ENCODE assay signal across 25 mouse cellular contexts in the genomic region with DNA sequence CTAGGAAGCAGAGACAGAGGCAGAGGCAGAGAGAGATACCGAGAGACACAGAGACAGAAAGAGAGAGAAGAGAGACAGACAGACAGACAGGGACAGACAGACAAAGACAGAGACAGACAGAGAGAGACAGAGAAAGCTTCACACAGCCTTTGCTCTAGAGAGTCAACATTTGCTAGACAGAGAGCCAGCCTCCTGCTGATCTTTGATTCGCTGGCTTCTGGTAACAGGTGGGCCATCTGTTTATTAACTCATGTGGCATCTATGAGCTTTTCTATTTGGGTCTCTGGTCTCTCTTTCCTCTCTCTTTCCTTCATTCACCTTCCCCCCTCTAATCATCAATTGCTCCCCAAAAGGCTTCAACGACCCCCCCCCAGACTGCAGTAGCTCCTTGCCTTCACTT.
A peak's percentile ranks its signal among the peaks of the same experiment; 100 is the strongest.
DNase-seq lines count a peak whose midpoint lies in the region; ATAC-seq and TF ChIP-seq lines count a peak whose summit lies in the region.
"Had no signal": no experiment of that assay in that cellular context is flagged by ENCODE, and none has a peak within 500 bp of the region (broad histone marks: within the 10 kb centered on the region; RNA-seq: fewer than 3 reads in every experiment).

No protein-coding gene starts in this region.

- peak overlapping the region; percentile 1; the same call in 1 of the 2 replicates for H3K27ac ChIP-seq in hindbrain, embryonic 10.5 days
- H3K27ac ChIP-seq in hindbrain, embryonic 14.5 days: no peak overlapping the region
- H3K27ac ChIP-seq in forebrain, embryonic 12.5 days: peak overlapping the region; percentile 42; the same call in 1 of the 2 replicates
- H3K27ac ChIP-seq in forebrain, embryonic 14.5 days (ENCODE audit: low read depth, low read length): no peak overlapping the region
- peak overlapping the region; percentile 11; the same call in 1 of the 2 replicates for H3K27ac ChIP-seq in hindbrain, postnatal 0 days
- no peak overlapping the region for H3K27ac ChIP-seq in heart, adult 2 months
- H3K27ac ChIP-seq: heart, embryonic 13.5 days; liver, embryonic 15.5 days; lung, embryonic 15.5 days had no signal

- peaks cover 18% of the 10 kb centered on the region for H3K4me1 ChIP-seq in hindbrain, embryonic 10.5 days (replicated peaks)
- H3K4me1 ChIP-seq in hindbrain, embryonic 14.5 days (replicated peaks; ENCODE audit: control insufficient read depth, insufficient read depth, low read length): peaks cover 26% of the 10 kb centered on the region
- peaks cover 14% of the 10 kb centered on the region for H3K4me1 ChIP-seq in forebrain, embryonic 12.5 days
- H3K4me1 ChIP-seq in forebrain, embryonic 14.5 days (ENCODE audit: control insufficient read depth, insufficient read depth, low read length): peaks cover 16% of the 10 kb centered on the region
- peaks cover 11% of the 10 kb centered on the region for H3K4me1 ChIP-seq in hindbrain, postnatal 0 days (ENCODE audit: insufficient read depth, low read length)
- H3K4me1 ChIP-seq in heart, adult 2 months (ENCODE audit: control insufficient read depth, insufficient read depth, low read length): peaks cover 9% of the 10 kb centered on the region; the same call in 1 of the 2 replicates
- H3K4me1 ChIP-seq: heart, embryonic 13.5 days; liver, embryonic 15.5 days had no signal

- DNase-seq in hindbrain, embryonic 10.5 days (ENCODE audit: low spot score): no peak
- no peak for DNase-seq in hindbrain, embryonic 14.5 days (ENCODE audit: low spot score)
- DNase-seq in forebrain, embryonic 14.5 days (ENCODE audit: low spot score): peak; percentile 57
- no peak for DNase-seq in hindbrain, postnatal 0 days (ENCODE audit: low spot score)
- DNase-seq in spleen, postnatal 10 days (ENCODE audit: low spot score in 2 of 2): no peak
- no peak for DNase-seq in heart, adult 2 months
- DNase-seq in adrenal gland, adult 8-10 months: no peak
- DNase-seq: adrenal gland, adult 2 months; B cell, adult 2 months; cerebellum, adult 2 months; gastrocnemius, postnatal 25 days; heart, adult 18-20 months; heart, postnatal 14 days; kidney, postnatal 36 days; liver; lung, postnatal 4 days; thymus, postnatal 14 days had no signal

- TF ChIP-seq EP300 in heart, adult 2 months (IDR thresholded peaks at IDR 0.05; ENCODE audit: insufficient read depth, low read depth, low read length): no peak

- no peak for TF ChIP-seq POLR2A in heart, adult 2 months (IDR thresholded peaks at IDR 0.05; ENCODE audit: insufficient read depth, low read depth, low read length)

- TF ChIP-seq CTCF in hindbrain, postnatal 0 days (IDR thresholded peaks at IDR 0.05; ENCODE audit: low read depth): no peak
- no peak for TF ChIP-seq CTCF in heart, adult 2 months (IDR thresholded peaks at IDR 0.05)

- no peak overlapping the region for H3K4me3 ChIP-seq in hindbrain, embryonic 10.5 days
- no peak overlapping the region for H3K4me3 ChIP-seq in hindbrain, embryonic 14.5 days (replicated peaks; ENCODE audit: low read length)
- H3K4me3 ChIP-seq in forebrain, embryonic 12.5 days (replicated peaks): no peak overlapping the region
- H3K4me3 ChIP-seq in forebrain, embryonic 14.5 days (ENCODE audit: low read depth, low read length): no peak overlapping the region
- H3K4me3 ChIP-seq in hindbrain, postnatal 0 days (ENCODE audit: low read length): no peak overlapping the region
- H3K4me3 ChIP-seq in heart, adult 2 months: no peak overlapping the region
- H3K4me3 ChIP-seq: heart, embryonic 13.5 days; liver, embryonic 15.5 days; lung, embryonic 15.5 days had no signal

- ATAC-seq in hindbrain, embryonic 14.5 days (ENCODE audit: low FRiP score): no peak
- no peak for ATAC-seq in forebrain, embryonic 12.5 days (ENCODE audit: low FRiP score)
- peak; percentile 30; the same call in 1 of the 2 replicates for ATAC-seq in forebrain, embryonic 14.5 days
- ATAC-seq in hindbrain, postnatal 0 days: no peak; the same call in 1 of the 2 replicates
- ATAC-seq: intestine, postnatal 0 days; Patski had no signal

- H3K79me2 ChIP-seq in heart, adult 2 months (replicated peaks; ENCODE audit: control insufficient read depth, insufficient read depth, low read length): no peaks in the 10 kb centered on the region

- H3K9me3 ChIP-seq in hindbrain, embryonic 10.5 days: no peaks in the 10 kb centered on the region
- no peaks in the 10 kb centered on the region for H3K9me3 ChIP-seq in hindbrain, embryonic 14.5 days (ENCODE audit: control insufficient read depth, low read length)
- no peaks in the 10 kb centered on the region for H3K9me3 ChIP-seq in forebrain, embryonic 12.5 days
- no peaks in the 10 kb centered on the region for H3K9me3 ChIP-seq in forebrain, embryonic 14.5 days (replicated peaks; ENCODE audit: control insufficient read depth, low read length)
- no peaks in the 10 kb centered on the region for H3K9me3 ChIP-seq in hindbrain, postnatal 0 days (ENCODE audit: low read length)
- H3K9me3 ChIP-seq: heart, embryonic 13.5 days; liver, embryonic 15.5 days; lung, embryonic 15.5 days had no signal

- 73% methylated on average over 3 of the region's 3 CpGs for WGBS in hindbrain, embryonic 10.5 days
- 57% methylated on average over 3 of the region's 3 CpGs for WGBS in hindbrain, embryonic 14.5 days
- WGBS in forebrain, embryonic 12.5 days: 71% methylated on average over 3 of the region's 3 CpGs
- WGBS in forebrain, embryonic 14.5 days: 55% methylated on average over 3 of the region's 3 CpGs
- 50% methylated on average over 3 of the region's 3 CpGs for WGBS in hindbrain, postnatal 0 days
- WGBS in heart, adult 2 months: 66% methylated on average over 3 of the region's 3 CpGs

- intact Hi-C loops in heart, adult 2 months (cut with DNase I): no loop called here

- H3K36me3 ChIP-seq in hindbrain, embryonic 10.5 days: no peaks in the 10 kb centered on the region
- no peaks in the 10 kb centered on the region for H3K36me3 ChIP-seq in hindbrain, embryonic 14.5 days (replicated peaks; ENCODE audit: control insufficient read depth, insufficient read depth)
- no peaks in the 10 kb centered on the region for H3K36me3 ChIP-seq in forebrain, embryonic 12.5 days (replicated peaks)
- no peaks in the 10 kb centered on the region for H3K36me3 ChIP-seq in forebrain, embryonic 14.5 days (ENCODE audit: control insufficient read depth, insufficient read depth, low read length)
- H3K36me3 ChIP-seq in hindbrain, postnatal 0 days (ENCODE audit: insufficient read depth, low read length): no peaks in the 10 kb centered on the region
- no peaks in the 10 kb centered on the region for H3K36me3 ChIP-seq in heart, adult 2 months (ENCODE audit: control insufficient read depth, insufficient read depth, low read length)
- H3K36me3 ChIP-seq: G1E; heart, embryonic 13.5 days; liver, embryonic 15.5 days; lung, embryonic 15.5 days had no signal

- peaks cover 7% of the 10 kb centered on the region; the same call in 1 of the 2 replicates for H3K27me3 ChIP-seq in hindbrain, embryonic 10.5 days (ENCODE audit: insufficient read depth, poor library complexity, severe bottlenecking)
- no peaks in the 10 kb centered on the region for H3K27me3 ChIP-seq in hindbrain, embryonic 14.5 days (ENCODE audit: control insufficient read depth, insufficient read depth, low read length)
- peaks cover 12% of the 10 kb centered on the region; the same call in 1 of the 2 replicates for H3K27me3 ChIP-seq in forebrain, embryonic 12.5 days
- H3K27me3 ChIP-seq in forebrain, embryonic 14.5 days (replicated peaks; ENCODE audit: control insufficient read depth, insufficient read depth, low read length): no peaks in the 10 kb centered on the region
- no peaks in the 10 kb centered on the region for H3K27me3 ChIP-seq in hindbrain, postnatal 0 days (ENCODE audit: insufficient read depth, low read length)
- H3K27me3 ChIP-seq in heart, adult 2 months (ENCODE audit: control insufficient read depth, insufficient read depth, low read length): no peaks in the 10 kb centered on the region
- H3K27me3 ChIP-seq: CH12.LX; heart, embryonic 13.5 days; liver, embryonic 15.5 days; lung, embryonic 15.5 days; Patski had no signal

- no peak overlapping the region for H3K4me2 ChIP-seq in hindbrain, embryonic 14.5 days (replicated peaks)
- H3K4me2 ChIP-seq in forebrain, embryonic 12.5 days: 0 out of 2 replicates have a peak overlapping the region, but pooled peaks have one; percentile 8
- H3K4me2 ChIP-seq in forebrain, embryonic 14.5 days (ENCODE audit: low read length): no peak overlapping the region
- no peak overlapping the region for H3K4me2 ChIP-seq in hindbrain, postnatal 0 days (ENCODE audit: low read depth, low read length)
- H3K4me2 ChIP-seq: heart, embryonic 13.5 days; liver, embryonic 15.5 days; lung, embryonic 15.5 days had no signal

- H3K9ac ChIP-seq in hindbrain, embryonic 14.5 days: no peak overlapping the region
- no peak overlapping the region for H3K9ac ChIP-seq in forebrain, embryonic 12.5 days
- no peak overlapping the region for H3K9ac ChIP-seq in forebrain, embryonic 14.5 days (ENCODE audit: low read length)
- no peak overlapping the region for H3K9ac ChIP-seq in hindbrain, postnatal 0 days (replicated peaks; ENCODE audit: low read length)
- no peak overlapping the region for H3K9ac ChIP-seq in heart, adult 2 months (ENCODE audit: low read depth, low read length)
- H3K9ac ChIP-seq: heart, embryonic 13.5 days; liver, embryonic 15.5 days; lung, embryonic 15.5 days had no signal

Comparison
In these comparisons a context has a peak if more than half of its experiments do, and no peak if none do; other contexts are left out.
1. H3K27ac ChIP-seq: peak in hindbrain, embryonic 10.5 days (single experiment), forebrain, embryonic 12.5 days (single experiment) and hindbrain, postnatal 0 days (single experiment); none in hindbrain, embryonic 14.5 days (single experiment), forebrain, embryonic 14.5 days (single experiment) and heart, adult 2 months (single experiment).